Mouse (Mus musculus) liver, embryonic 14.5 days (tissue): Measurements from ENCODE around the gene Bcas3.

ENCODE experiments used
- CTCF ChIP-seq: IDR thresholded peaks from 2 replicates; pipeline ENCODE4 v1.5.1; 2016; ENCODE audit warnings: antibody characterized with exemption, low read depth, control low read depth
- EP300 ChIP-seq: IDR thresholded peaks from 2 replicates; pipeline ENCODE4 v1.6.1; 2016; ENCODE audit warnings: antibody characterized with exemption, low read depth

DNA sequence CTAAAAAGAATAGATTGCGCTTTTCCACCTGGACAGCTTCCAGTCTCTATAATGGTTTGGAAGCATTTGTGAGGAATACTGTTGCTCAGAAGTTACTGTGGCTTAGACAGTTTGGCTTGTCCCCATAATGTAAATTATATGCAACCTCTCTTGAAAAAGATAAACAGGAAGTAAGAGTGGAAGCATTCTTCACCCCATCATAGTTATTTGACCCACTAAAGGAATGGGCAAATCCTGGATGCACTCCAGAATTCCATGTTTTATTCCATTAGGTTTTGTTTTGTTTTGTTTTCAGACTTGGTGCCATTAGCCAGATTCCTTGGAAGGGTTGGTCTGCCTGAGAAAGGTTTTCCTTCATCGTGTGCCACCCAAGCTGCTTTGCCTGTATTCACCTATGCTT, 332.0 kb downstream of the Bcas3 start:
- no peak for TF ChIP-seq EP300
- TF ChIP-seq CTCF = no peak
